Mouse (Mus musculus) heart, postnatal 36 days (tissue): ENCODE measurements at regions not wholly inside any gene's neighbourhood (a gene's known extent, or its start where the extent isn't known, plus 50 kb on each side); places are given as distances from the start of the nearest gene placed in this dataset.

ENCODE experiments used
- DNase-seq, 2 experiments: peaks; one replicate each; pipeline ENCODE4 v3.0.0; 2021 to 2022
- intact Hi-C: fragments of 180-260 bp; cut with DNase I; formaldehyde crosslinking; loops from one replicate; pipeline ENCODE4 v1.15.1; 2025

DNA sequence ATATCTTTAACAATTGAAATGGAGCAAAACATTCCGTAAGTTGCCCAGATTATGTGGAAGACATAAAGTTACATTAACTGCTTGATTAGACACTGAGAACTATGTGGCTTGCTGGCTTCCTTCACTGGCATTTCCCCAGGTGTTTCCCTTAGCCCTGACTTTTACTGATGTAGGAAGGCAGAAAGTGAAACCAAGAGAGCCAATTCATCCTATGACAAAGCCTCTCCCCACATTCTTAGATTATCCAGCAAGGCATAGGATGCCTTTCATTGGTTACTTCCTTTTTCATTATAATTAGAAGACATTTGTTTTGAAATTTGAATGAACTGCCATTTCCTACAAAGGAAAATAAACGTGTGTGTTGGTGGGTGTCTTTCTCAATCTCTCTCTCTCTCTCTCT lies 72.1 kb downstream of the Cdc42ep3 start:
- no peak for DNase-seq

DNA sequence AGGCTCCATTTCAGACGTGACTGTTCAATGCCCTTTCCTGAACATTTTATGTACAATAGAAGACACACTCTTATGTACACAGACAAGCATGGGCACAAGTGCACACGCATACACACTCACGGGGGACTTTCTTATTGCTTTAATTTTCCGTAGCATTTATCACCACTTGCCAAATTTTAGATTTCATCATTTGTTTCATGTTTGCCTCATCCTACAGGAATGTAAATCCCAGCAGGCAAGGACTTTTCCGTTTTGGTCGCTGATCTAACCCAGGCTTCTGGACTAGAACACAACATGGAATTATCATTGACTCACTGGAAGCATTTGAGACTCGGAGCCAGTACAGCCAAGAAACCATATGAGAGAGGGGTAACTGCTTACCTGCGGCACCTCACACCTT lies 81.3 kb downstream of the Cdc42ep3 start:
- intact Hi-C loops = no loop called here
- DNase-seq = no peak

More for the DNA sequence above, 72.1 kb downstream of the Cdc42ep3 start:
- intact Hi-C loops = no loop called here

DNA sequence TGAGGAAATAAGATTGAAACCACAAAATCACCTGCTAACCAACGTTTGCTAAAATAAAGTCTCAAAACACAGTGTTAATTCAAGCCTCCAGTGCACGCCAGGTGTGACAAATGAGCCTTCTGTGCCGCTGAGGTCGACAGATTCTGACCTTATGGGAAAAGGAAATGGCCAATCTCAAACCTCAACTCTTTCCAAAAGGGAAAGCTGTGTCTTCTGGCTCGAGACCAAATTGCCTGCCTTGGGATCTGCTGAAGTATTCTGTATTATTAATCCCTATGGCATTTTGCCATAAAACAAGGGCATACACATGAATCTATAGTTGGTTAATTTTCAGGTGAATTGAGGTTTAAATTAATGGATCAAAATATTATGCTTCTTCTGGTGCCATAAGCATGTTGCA lies 95.2 kb downstream of the Cdc42ep3 start:
- DNase-seq = no peak
- intact Hi-C loops = no loop called here

DNA sequence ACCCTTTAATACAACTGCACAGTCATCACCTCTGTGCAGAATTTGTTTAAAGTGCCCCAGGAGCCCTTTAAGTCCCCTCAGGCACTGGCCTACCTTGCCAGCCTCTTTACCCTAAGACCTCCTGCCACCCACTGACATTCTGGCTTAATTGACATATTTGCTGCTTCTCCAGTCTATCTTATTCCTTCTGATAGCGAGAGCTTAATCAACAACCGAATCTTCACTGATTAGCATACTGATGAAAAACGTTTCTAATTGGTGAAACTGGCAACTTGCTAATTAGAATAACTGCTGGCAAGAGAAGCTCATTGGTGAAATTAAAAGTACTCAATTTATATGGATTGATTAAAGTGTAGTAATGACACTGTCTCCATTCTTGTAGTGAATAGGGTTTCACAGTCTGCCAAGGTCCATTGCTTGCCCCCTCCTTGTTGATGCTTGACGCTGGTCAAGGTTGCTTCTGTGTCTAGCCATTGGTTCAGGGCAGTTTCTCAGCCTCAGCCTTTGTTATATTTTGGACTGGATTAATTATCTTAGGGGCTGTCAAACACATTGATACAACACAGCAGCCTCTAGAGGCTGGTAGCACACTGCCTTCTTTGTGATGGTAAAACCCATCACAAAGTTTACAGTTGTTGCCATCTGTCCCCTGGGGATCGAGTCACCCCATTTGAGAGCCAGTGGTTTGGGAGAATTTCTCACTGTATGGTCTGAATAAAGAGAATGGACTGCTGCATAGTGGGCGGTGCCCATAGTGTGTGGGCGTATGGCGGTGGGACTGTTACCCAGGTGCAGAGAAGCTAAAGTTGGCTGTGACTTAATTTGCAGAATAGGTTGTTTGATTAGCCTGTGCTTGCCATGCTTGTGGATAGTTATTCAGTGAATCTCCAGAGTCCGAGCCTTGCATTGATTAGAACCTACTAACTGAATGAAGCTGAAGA lies 107.7 kb downstream of the Cdc42ep3 start:
- DNase-seq = no peak
- intact Hi-C loops = no loop called here

DNA sequence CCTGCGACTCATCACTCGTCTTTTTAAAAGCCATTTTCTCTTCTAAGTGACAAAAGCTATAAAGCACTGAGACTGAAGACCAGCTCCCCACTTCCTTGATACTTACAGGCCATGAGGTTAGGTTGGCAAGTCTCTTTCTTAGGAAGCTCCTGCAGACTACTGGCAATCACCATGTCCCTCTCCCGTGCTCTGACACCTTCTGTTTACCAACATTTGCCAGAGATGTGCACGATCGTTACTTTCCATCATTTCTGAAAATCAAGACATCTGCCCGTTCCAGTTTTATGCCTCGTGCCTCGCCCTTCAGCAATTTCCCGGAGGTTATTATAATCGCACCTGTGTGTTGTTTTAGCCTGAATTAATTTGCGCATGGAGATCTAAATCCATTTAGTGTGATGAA lies 110.8 kb downstream of the Cdc42ep3 start:
- no peak for DNase-seq
- intact Hi-C loops = no loop called here

DNA sequence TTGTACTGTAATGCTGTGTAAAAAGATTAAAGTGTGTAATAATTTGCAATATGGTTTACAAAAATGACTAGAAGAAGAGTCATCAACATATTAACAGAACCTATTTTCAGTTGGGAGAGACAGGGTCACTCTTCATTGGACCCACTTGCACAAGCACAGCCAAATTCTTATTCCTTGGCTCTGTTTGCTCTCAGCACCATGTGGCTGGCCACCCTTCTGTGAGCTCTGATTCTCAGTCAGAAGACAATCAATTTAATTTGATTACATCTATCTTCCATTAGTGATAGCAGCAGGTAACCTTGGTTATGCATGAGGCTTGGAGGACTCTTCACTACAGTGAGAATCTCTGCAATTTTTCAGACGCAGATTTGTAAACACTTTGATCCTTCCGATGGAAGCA lies 111.5 kb downstream of the Cdc42ep3 start:
- intact Hi-C loops = no loop called here
- no peak for DNase-seq

DNA sequence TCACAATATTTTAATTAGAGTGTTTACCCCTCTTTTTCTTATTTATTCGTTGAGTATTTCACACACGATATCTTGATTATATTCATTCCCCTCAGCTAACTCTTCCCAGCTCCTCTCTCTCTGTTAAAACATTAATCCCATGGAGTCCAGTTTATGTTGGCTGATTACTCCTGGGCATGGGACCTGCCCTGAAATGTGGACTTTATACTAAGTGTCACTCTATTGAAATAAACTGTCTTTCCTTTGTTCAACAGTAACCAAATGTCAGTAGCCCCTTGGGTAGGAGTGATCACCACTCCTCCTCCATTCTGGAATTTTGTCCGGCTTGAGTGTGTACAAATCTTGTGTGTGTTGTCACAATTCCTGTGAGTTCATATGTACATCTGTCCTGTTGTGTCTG lies 113.4 kb downstream of the Cdc42ep3 start:
- DNase-seq = no peak
- intact Hi-C loops = no loop called here

DNA sequence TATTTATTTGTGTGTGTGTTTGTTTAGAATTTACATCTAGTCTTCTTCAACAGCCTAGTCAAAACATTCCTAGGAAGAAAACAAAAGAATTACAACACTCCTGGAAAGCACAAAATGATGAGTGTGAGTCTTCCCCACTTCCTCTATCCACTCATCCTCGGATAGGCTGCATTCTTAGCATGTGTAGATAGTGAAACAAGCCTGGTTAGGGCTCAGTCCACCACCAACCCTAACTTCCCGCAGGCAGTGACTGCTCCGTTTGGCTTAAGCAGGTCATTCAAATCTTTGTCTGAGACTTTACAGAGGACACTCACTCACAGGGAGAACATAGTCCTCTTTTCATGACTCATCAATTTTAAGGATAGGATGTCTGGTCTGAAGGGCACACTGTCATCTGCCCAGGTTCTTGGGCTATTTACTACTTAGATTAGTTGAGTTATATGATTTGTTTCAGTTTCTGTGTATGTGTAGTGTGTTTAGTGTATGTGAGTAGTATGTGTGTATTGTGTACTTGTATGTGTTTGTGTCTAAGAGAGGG lies 118.6 kb downstream of the Cdc42ep3 start:
- no peak for DNase-seq
- intact Hi-C loops = no loop called here

DNA sequence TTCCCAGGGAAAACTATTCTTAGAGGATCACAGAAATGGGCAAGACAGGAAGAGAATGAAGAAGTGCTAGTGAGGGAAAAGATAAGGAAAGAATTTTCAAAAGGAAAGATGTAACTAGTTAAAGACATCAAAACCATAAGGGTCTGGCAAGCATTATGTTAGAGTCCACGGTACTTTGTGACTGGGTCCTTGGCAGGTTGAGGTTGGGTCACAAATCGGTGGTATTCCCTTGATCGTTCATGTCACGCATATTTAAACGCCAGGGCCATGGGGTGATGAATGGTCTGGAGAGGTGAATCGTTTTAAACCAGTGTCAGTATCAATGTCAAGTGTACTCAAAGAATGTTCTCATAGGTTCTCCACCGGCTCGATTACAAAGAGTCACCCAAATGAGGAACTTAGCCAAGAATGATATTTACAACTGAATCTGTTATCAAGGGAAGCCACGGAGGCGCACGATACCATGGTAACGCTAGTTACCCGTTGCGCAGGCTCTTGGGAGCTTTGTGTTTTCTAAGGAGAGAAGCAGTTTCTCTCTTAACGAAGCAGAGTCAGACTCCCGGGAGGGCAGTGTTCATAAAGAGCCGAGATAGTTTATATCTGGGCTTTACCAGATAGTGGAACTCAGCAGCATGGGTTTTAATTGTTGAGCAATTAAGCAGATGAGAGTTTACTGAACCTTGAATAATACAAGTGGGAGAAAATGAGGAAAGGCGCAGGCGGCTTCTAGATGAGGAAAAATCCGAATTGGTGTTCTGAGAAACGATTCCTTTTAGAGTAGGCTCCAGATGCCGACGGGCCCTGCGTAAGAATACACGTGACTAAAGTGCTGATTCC lies 124.0 kb downstream of the Cdc42ep3 start:
- intact Hi-C loops = no loop called here
- no peak for DNase-seq

DNA sequence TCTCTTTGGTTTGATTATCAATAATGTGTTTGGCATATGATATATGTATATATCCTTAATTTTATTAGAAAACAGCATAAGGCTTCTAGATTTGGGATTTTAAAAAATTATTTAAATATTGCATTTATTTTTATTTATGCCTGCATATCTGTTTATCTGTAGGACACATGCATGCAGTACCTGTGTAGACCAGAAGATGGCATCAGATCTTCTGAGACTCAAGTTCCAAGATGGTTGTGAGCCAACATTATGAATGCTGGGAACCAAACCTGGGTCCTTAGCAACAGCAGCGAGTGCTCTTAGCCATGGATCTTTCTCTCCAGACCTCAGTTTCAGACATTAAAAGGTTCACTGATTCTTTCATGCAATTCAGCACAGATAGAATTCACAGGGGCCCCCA lies 148.3 kb downstream of the Cdc42ep3 start:
- intact Hi-C loops = no loop called here
- no peak for DNase-seq

DNA sequence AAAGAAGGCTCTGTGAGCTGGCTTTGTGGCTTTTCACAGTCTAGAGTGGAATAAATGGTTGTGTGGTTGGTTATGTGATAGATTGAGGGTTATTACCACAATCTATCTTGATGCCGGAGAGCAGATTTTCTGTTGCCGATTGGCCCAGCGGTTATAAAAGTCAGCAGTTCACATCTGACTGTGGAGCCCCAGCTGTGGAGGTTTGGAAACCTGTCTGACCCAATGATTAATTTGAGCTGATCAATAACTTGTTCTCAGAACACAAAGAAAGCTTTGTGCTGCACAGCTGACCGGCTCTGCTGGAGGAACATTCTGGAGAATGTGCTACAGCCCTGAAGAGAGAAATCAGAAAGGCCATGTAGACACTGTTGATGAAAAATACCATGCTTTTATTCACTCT lies 148.8 kb downstream of the Cdc42ep3 start:
- DNase-seq = no peak
- intact Hi-C loops = no loop called here

DNA sequence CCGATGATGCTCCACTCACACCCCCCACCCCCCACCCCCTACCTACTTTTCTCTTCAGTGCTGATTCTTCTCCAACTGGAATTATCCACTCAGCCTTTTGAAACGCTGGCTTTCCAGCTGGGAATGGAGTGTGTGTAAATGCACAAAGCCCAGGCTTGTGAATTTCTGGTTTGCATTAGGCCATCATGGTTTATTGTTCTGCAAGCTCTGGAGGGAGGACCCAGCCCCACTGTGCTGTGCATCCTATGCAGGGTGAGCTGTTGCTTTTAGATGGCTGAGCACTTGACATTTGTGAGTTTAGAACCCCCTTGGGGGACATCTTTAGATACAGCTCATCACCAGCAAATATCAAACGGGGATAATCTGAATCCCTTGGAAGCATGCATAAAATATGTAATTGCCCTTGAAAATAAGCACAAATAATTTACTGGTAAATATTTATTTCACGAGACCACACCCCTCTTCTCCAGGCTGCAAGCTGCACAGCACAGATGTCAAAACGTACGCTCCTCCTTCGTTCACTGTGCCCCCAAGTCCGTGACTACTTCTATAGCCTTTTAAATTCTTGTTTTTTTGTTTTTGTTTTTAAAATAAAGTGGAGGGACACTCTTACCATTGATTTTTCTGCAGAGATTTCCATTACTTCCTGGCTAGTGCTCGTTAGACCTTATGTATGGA lies 148.2 kb downstream of the Qpct start:
- intact Hi-C loops = no loop called here
- DNase-seq = no peak

DNA sequence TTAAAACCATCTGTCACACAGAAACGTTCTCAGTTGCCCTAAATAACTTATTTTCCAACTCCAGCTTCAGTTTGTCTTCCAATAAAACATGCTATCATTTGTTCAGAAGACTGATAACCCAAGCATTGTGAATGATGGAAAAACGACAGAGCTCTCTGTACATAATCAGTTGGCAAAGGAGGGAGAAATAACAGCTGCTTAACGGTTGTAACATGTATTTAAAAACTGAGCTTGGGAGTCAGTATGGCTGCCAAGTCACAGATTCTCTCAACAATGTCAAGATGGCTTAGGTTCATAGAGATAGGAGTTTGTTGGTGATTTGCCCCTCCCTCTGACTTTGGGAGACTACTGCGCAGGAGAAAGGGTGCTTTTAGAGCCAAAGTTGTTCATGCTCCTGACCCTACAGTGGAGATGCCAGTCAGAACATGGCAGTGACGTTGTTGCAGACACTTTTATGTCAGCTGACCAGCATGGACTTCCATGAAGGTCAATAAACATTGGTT lies 140.2 kb downstream of the Qpct start:
- intact Hi-C loops = no loop called here
- no peak for DNase-seq

DNA sequence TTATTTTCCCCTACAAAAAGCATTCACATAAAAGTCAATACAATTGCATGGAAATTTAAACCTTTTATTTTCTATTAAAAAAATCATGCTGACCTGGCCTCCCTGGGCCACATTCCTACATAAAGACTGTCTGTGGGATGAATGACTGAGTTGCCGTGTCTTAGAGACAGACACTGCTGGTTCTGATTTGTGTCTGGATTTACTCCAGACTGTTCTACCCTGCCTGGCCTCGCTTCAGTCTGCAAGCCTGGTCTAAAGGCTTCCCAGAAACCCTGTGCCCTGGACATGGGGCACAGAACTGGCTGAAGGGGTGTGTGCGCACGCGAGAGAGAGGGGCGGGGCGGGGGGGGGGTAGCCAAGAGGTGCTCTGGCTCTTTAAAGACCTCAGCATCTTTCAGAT lies 136.6 kb downstream of the Qpct start:
- intact Hi-C loops = no loop called here
- DNase-seq = no peak

DNA sequence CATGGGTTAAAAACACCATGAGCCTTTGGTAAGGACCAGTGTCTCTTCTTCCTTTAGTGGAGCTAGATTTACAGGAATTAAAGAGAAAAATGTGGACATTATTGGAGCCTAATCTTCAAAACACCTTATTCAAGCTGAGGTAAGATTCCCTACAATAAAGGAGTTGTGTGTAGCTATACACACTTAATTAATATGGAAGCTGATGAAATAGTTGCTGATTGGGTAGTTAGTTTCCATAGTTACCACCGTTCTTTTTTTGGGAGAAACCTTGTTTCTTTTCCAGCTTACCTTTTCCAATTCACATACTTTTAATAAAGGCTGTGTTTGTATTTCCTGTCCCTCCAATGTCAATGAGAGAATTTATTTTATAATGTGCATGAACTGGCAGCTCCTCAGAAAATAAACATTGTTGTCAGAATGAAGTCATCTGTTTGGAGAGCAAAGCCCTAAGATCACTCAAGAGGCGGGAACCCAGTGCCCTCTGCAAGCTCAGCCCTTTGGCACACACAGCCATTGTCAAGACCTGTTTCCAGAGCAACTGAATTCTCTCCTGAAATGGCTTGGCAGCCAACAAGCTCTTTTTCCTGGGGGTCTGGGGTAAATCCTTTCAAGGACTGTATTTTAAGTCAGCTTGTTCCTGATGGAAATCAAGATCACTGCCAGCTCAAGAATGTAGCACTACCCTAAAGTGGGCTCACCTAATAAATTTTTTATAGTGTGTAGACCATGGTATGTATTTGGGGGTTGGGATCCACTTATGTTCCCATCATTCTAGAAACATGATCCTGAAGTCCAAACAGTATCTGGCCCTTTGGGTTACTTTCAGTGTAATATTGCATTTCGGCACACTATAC lies 128.8 kb downstream of the Qpct start:
- DNase-seq = no peak
- intact Hi-C loops = no loop called here

DNA sequence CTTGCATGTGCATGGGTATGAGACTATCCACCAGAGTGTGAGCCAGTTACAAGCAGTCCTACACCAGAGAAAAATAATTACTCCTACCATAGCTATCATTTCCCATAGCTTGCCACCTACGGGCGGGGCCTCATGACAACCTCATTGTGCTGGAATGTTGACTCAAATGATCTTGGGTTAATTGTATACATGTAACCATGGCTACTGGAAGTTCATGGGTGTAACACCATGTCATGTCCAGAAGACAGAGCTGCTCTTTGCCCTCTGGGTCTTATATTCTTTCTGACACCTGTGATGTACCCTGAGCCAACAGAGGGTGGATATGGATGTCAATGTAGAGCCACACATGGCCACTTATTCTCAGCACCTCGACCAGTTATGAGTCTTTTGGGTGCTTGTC lies 125.6 kb downstream of the Qpct start:
- intact Hi-C loops = no loop called here
- DNase-seq = no peak

DNA sequence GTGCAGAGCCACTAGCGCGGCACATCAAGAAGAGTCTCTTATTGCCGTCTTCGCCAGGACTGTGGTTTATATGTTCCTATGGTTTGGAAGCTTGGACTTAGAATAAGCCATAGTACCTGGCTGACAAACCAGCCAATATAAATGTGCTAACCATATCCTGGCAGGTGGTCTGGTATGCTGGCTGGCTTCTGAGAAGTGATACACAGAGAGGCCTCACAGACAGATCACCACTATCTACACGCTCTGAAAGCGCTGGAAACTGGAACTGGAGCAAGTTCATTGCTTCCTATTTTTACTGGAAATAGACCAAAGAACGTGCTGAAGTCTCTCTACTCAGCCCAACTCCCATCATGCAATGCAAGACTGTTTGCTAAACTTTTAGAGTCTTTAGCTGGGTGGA lies 124.7 kb downstream of the Qpct start:
- intact Hi-C loops = no loop called here
- DNase-seq = no peak

DNA sequence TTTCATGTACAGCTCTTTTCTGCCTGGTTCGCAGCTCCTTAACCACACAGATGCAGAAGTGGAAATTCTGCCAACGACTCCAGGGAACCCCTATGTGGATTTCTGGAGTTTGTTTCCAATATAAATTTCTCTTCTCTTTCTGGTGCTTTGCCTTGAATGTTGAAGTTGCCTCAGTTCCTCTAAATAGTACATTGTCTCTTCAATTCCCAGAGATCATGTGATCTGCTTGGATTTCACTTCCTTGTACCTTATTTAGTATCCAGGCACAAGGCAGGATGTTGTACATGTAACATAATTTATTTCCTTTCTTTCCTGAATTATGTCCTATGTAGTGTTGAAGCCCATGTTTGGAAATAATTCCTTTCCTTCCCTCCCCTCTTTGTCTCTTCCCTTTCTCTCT lies 123.7 kb downstream of the Qpct start:
- DNase-seq = no peak
- intact Hi-C loops = no loop called here

DNA sequence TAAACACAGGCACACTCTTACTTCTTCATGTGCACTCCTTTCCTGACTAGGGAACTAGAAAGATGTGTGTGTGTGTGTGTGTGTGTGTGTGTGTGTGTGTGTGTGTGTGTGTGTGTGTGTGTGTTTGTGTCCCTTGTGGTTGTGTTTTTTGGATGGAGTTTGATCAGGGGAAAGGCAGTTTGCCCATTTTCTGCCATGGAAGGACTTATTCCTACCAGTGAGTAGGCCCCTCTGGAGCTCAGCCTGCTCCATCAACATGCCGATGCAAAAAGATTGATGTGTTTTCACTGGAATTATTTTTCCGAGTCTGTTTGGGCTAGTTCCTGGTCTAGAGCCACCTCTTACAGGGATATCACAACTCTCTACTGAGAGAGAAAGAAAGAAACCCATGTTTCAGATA lies 120.6 kb downstream of the Qpct start:
- DNase-seq = no peak
- intact Hi-C loops = no loop called here

DNA sequence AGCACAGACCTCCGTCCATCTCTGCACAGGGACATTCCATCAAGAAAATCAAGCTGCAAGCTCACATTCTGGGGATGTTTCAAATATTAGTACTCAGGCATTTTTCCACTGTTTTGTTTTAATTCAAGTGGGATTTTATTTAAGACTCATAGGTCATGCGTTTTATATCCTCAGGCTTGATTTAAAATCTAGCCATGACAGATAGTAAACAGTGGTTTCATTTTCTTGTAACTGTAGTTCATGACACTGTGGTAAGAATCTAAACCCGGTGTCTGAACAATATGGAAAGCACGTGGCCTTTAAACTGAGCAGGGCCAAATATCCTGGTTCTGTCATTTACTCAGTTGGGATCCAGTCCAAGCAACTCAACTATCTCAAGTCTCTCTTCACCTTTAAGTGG lies 119.0 kb downstream of the Qpct start:
- DNase-seq = no peak
- intact Hi-C loops = no loop called here
